Mouse (Mus musculus) R1 (cell line): ENCODE measurements around the gene Vwa3a.

Experiments used
- DNase-seq: peaks from one replicate; pipeline ENCODE4 v3.0.0-alpha.2; 2018; ENCODE audit warnings: low read depth, low spot score

Gene Vwa3a

DNA sequence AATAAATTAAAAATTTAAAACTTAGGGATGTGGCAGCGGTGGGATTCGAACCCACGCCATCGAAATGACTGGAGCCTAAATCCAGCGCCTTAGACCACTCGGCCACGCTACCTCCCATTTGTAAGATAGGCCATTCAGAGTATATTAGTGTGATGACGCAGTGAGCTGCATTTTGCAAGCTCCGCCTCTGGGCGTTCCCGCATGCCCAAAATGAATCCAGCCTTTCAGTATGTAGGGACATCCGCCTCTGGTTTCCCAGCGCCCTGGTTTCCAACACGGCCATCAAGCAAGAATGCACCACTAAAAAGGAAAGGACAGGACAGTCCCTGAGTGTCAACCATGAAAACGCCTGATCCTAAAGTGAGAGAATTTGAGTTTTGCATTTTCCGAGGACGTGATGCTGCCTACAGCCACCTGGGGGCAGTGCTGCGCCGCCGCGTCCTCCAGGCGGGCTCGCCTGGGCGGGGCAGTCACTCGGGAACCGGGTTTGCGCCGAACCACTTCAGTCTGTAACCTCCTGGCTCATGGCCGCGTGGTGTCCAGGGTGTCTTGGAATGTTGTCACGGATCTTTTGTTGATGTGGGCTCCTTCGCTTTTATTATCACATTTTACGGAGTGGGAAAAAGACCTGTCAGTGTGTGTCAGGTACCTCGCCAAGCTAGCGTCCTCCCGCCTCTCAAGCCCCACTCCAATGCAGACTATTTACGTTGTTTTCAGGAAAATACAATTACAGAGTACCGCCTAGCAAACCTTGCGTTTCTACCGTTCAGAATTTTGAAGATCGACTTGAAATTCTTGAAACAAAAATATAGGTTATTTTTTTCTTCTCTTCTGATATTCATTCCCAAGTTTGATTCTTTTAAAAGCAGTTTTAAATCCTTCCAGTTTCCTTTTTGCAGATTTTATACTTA lies 96.6 kb downstream of the Vwa3a start:
- DNase-seq: peak; percentile 86

DNA sequence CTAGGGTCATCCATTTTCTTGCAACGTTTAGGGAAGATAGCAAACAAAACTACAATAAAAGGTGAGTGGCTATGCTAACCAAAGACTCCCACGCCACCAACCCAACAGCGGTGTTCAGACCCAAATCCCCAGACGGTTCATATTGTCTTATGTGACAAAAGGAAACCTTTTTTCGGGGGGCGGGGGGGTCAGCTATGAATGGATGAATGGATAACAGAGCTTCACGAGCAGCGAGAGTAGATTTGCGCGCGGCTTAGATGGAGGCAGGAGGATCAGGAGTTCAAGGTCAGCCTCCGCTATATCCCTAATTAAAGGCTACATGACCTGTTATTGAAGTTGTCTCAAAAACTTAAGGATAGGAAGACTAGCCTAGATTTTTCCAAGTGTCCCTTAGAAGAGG lies 97.2 kb downstream of the Vwa3a start:
- DNase-seq: peak; percentile 46

DNA sequence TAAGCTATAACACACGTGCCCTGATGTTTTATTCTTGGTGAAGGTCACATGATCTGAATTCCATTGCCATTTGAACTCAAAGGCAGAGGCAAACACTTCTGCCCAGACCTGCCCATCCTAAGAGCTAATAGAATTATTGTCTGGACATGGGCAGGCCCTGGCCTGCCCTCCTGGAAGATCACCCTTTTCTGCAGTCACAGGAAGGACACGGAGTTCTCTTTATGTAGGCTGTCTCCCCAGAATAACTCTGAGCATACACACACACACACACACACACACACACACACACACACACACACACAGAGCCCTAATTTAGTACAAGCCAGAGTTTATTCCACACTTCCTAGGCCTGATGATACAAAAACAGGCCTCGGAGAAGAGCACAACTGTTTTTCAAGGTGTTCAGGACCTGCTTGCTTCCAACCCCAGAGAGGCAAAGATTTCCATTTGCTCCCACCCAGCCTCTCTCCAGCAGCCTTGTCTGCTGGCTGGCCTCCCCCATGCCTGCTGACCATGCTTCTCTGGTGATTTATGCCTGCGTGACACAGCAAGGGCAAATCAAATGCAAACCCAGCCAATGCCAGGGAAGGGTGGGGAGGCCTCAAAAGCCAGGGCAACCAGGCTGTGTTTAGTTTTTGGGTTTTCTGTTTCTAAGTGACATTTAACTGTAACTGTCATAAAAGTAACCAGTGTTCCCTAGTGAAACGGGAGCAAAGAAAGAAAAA lies 99.5 kb downstream of the Vwa3a start:
- no peak for DNase-seq

DNA sequence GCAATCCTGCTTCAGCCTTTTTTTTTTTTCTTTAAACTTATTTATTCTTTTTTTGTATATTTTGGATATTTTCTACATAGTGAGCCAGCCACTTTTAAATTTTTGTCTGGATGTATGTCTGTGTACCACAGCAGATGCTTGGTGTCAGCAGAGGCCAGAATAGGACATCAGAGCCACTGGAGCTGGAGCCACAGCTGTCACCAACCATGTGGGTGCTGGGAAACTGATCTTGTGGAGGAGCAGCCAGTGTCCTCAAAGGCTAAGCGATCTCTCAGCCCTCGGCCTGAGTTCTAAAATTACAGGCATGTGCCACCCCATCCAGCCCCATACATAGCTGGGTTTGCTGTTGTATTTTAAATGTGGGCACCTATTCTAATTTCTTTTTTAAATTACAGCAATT lies 100.7 kb downstream of the Vwa3a start:
- DNase-seq: no peak

DNA sequence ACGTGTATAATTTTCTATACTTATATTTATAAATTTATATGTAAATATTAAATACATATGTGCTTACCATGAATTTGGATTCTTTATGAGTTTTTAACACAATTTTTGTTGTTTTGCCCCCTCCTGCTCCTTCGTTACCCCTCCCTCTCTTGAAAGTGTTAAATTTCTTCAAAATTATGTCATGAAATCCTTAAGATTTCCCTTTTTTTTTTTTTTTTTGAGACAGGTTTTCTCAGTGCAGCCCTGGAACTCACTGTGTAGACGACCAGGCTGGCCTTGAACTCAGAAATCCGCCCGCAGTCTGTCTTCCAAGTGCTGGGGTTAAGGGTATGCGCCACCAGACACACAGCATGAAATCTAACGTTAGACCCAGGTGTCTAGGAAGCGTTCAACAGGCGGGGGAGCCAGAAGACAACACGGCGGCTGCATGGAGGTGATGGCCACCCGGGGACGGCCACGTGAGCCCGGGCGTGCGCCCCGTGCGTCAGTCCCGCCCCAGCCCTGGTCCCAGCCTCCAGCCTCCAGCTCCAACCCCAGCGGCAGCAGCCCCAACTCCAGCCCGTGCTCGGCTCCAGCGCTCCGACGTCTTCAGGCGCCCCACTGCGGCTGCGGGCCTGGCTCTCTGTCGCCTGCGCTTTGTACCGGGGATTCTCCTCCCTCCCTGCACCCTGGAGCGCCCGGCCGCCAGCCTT lies 103.4 kb downstream of the Vwa3a start, which contains the start of gene Eef2k:
TSS of gene Eef2k (plus strand) at position 487 of the 692 bp plus-strand sequence.
- DNase-seq: peak; percentile 89

DNA sequence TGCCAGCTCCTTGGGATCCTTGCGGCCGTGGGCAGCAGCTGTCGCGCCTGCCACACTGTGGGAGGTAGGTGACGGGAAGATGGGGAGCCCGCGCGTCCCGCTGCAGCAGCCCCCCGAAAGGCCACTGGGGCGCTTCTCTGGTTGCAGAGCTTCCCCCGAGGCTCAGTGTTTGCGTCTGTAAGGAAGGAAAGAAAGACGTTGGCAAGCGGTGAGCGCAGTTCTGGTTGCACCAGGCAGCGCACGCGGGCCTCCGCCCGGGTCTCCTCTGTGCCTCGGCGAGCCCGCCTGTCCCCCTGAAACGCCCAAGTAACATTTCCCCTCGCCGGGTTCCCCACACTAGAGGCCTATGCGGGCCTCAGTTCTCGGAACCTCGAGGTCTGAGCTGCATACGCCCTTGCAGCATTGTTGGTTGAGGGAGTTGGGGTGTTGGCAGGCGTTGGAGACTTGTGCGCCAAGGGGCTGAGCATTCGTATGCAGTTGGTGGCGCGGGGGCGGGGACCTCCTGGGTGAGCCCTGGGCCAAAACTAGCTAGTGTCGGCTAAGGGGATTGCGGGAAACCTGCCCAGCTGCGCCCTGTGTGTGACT lies 104.0 kb downstream of the Vwa3a start:
- DNase-seq: peak; percentile 85

DNA sequence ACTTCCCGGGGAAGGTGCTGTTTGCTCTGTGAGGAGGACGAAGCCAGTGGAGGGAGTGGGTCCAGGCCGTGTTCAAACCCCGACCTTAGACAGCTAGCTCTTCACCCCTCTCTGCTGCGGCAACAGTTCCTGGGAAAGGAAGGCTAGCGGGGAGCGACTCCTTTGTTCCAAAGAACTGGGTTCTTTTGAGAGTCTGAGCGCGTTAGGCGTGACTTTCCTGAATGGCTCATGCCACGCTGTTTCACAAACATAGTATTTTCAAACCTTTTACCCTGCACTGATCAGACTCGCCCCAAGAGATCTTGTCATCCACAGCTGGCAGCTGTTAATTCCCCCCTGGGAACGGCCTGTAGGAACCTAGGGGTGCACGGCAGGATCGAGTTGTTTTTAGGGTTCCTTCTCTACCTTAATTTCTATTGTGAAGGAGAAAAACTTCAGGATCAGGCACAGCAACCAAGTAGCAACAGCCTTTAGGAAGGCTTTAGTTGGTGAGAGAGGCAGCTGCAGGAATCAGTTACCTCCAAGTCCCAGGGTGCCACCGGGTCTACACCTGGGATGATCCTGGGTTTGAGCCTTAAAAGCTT lies 104.8 kb downstream of the Vwa3a start:
- peak; percentile 51 for DNase-seq

DNA sequence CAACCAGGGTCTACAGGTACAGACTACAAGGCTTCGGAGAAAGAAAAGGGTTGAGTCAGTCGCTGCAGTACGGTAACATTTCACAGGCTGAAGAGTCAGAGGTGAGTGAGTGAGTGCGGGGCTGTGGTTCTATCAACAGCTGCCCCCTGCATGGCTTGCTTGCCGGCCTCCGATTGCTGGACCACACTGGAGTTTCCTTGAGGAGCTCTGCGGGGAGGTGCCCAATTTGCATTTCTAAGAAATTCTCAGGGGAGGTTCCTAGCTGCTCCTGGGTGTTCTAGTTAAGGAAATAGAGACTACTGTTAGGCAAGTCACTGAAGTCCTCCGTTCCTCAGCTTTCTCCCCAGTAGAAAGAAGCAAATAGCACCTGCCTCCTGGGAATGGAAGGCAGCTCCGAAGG lies 105.6 kb downstream of the Vwa3a start:
- peak; percentile 55 for DNase-seq

DNA sequence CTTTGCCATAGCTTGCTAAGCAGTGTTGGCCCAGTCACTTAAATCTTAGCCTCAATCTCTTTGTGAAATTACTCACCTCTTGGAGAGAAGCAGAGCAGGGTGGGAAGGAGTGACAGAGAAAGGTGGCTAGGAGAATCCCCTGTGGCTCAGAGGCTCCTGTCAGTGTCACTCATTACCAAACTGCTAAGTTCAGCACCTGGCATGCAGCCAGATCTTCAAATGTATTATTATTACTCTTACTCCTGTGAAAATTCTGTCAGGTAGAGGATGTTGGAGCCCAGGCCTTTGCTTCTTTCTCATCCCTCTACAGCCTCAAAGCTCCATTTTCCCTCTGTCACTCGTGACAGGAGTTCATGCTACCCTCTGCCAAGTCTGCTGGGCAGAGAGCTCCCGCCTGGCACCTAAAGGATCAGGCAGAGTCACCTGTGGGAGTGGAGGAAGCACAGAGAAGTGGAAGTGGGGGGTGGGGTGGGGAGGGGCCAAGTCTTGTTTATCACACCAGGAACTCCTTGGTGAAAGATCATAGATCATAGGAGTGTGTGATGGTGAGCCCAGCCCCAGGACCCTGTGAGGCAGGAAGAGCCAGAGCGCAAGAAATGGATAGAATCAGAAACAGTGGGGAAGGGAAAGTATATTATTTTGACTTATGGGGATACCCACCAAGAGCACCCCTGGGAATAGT lies 109.9 kb downstream of the Vwa3a start:
- no peak for DNase-seq

DNA sequence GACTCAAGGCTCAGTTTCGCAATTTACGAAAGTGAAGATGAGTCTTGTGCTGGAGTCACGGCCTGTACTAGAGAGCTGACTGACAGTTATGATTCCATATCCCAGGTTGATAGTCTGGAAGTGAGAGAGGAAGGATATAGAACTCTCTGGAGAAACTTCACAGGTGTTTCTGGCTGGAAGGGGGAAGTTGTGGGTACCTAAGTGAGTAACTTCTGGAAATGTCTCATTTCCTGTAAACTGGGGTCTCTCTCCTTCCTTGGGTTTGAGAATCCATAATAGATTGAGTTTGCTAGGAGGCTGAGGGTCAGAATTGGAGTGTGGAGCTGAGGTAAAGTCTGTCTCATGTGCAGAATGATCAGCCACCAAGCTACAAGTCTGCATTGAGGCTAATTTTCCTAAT lies 111.0 kb downstream of the Vwa3a start:
- no peak for DNase-seq
